Mouse (Mus musculus) hematopoietic stem cell, adult 5-6 weeks (primary cell): ENCODE data around the gene Gna14. TPM values are rescaled to one million over a fixed set of nuclear protein-coding genes. Genes with fewer than 3 reads are reported as not detected.

Source experiments
- ATAC-seq, 2 experiments: fragments of 125-278 bp in 1 of 2; replicated peaks in 1 of 2; 2 replicates each; pipeline ENCODE4 v1.8.0; 2016 to 2017; ENCODE audit warnings: inconsistent platforms in 2 of 2, mild to moderate bottlenecking in 2 of 2, moderate number of reproducible peaks in 2 of 2, low read depth in 1 of 2, moderate TSS enrichment in 1 of 2; ENCODE audit not compliant: low FRiP score in 2 of 2, poor library complexity in 2 of 2, severe bottlenecking in 2 of 2, insufficient read depth in 1 of 2, low TSS enrichment in 1 of 2
- total RNA-seq: library from RNA; stranded (forward); fragments of 172-1452, 232-1000 nt; gene quantifications from 2 replicates; pipeline ENCODE4 v1.2.3, GENCODE M21; 2017

The Gna14 gene
- total RNA-seq = 2.2 and 2.6 TPM in 2 replicates

GRCm38 (mm10) chr19:16435531-16436231 is at the start of gene Gna14:
Gna14 (plus strand) TSS chr19:16435762.
- ATAC-seq = peak; percentile 68 to 82

- ATAC-seq = no peak
These were observed 49.0 kb upstream of the Gna14 start for GRCm38 (mm10) chr19:16386514-16386913.

DNA sequence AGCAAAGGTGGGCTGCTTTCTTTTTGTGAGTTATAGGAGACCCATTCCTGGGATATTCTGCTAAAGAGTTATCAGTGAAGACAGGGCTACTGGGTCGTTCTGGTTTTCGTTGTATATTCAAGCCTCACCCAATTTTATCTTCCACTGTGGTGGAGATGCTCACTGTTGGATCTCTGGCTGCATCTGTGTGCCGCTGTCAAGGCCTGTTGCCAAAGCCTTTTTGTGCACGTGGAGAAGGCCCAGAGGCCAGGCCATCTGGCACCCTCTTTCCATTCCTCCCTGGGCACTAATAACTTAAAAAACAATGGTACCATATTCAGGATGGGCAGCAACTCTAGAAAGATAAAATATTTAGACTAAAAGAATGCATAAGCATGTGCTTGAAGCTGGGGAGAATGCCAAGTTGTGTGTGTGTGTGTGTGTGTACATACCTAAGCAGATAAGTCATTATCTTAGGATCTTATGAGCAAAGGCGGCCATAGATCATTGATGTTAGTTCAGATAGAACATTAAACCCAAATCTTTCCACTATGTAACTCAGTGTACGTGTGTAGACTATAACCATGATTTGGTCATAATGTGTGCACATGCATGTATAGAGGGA is 45.3 kb upstream of the Gna14 start:
- ATAC-seq = no peak

- no peak for ATAC-seq
These were observed 41.2 kb upstream of the Gna14 start for GRCm38 (mm10) chr19:16394381-16394780.

DNA sequence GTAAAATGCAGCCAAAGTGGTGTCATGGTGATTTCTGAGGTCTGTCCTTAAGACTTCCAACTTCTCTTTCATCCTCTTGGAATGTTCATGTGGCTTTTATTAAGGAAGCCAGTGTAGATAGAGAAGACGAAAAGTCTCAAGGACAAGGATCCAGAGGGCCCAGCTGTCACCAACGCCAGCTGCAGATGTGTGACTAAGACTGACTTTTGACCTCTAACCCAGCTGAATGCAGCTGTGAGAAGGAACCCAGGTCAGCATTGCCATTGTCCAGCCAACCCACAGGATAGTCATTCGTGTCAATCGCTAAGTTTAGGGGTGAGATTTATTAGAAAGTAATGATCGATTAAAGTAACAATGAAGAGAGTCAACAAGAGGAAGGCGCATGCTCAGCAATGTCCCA is 32.5 kb upstream of the Gna14 start:
- no peak for ATAC-seq

DNA sequence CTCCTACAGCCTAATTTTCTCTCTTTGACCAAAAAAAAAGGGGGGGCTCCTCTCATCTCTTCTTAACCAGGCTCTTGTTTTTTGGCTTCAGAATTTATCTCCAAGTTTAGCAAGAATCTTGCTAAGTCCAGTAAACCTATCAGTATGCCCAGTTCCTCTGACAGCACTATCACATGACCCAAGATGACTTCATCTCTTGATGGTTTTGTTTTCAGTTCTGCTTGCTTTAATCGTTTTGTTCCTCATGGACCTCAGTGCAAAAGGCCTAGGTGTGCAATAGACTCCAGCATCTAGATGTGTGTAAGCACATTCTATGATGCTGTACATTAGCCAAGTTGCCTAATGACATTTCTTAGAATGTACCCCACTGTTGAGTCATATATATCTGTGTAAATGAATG is 27.8 kb upstream of the Gna14 start:
- no peak for ATAC-seq

DNA sequence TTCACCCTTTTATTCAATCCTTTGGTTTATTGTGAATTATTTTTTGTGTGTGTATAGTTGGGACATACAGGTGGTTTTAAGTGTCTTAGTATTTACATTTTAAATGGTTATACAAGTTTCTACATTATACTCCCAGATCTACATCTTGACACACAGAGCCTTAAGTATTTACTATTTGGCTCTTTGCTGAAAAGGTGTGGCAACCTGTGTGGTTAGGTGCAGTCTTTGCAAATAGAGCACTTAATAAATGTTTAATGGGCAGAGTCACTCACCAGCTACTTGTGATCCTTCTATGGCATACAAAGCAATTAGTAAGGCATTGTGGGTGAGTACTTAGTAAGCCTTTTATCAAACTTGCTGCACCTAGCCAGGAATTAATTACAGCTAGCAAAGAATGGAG is 24.3 kb upstream of the Gna14 start:
- no peak for ATAC-seq

- ATAC-seq = no peak
These were observed 17.4 kb upstream of the Gna14 start for GRCm38 (mm10) chr19:16418086-16418663.

DNA sequence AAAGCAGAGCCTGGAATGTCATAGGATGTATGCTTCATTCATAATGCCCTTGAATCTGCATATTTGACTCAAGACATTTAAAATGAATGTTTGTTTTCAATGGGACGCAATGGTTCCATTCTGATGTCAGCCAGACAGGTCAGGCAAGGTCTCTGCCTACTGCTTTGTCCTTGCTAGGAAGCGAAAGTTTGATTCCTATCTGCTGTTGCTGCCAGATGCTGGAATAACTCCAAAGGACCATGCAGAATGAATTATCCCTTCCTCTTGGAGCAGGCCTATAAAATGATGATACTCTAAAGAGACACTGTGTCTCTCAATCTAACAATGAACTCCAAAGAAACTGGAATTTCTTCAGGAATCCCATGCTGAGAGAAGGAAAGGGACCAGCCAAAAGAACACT is 10.0 kb upstream of the Gna14 start:
- ATAC-seq = no peak

GRCm38 (mm10) chr19:16431368-16431767 is 4.2 kb upstream of the Gna14 start:
- ATAC-seq = no peak

- peak; percentile 33 to 41; a peak in 2 of 4 replicates for ATAC-seq
These were observed 683 bp upstream of the Gna14 start for GRCm38 (mm10) chr19:16434879-16435278.

GRCm38 (mm10) chr19:16436335-16437169 is 990 bp downstream of the Gna14 start:
- 0 out of 4 replicates have a peak, but pooled peaks have one; percentile 13 to 14 for ATAC-seq

- ATAC-seq = no peak
These were observed 1.6 kb downstream of the Gna14 start for GRCm38 (mm10) chr19:16437170-16437483.

DNA sequence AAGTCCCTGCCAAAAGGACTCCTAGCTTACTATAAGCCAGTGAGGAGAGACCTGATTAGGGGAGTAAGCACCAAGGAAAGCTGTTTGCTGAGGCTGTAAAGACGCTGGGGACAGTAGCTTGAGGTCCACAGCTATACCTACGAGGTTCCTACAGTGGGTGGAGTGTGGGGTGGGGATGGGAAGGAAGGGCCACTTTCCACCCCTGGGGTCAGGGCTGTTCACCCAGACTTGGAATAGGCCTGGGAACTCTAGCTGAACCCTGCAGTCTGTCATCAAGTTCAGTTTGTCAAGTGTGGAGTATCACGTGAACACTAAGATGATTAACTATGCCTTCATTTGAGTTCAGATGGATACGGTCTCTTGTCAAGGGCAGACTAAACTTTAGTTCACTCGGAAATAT is 2.3 kb downstream of the Gna14 start:
- ATAC-seq = no peak

DNA sequence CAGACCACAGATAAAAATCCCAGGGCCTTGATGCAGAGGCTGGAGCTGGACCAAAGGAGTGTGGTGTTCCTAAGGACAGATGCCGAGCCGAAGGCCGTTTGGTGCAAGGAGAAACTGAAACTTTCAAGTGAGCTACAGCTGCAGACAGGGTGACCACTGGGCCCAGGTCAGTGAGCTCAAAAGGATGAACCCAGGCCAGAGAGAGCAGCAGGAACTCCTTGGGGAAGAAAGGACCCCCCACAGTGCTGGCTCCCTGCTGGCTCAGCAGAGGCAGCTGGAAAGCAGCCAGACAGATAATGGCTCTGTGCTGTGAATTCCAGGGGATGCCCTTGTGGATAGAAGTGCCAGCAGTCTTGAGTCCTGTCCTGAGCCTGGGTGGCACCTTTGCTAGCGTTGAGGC is 3.7 kb downstream of the Gna14 start:
- no peak for ATAC-seq

DNA sequence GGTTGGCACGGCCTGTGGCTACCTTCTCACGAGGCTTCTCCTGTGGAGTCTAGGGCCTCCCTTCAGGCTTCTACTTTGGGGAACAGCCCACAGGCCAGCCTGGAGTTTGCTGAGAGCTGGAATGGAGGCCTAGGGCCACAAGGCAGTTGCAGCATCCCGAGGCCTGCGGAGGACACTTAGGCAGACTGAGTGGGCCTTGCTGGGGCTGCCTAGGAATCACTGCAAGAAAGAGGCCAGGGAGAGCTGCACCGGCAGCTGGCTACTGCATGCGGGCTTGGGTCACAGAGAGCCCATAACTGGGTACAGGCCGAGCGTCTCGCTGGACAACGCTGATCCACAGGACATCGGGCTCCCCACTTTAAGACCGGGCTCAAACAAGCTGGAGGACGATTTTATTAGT is 4.3 kb downstream of the Gna14 start:
- ATAC-seq = no peak

DNA sequence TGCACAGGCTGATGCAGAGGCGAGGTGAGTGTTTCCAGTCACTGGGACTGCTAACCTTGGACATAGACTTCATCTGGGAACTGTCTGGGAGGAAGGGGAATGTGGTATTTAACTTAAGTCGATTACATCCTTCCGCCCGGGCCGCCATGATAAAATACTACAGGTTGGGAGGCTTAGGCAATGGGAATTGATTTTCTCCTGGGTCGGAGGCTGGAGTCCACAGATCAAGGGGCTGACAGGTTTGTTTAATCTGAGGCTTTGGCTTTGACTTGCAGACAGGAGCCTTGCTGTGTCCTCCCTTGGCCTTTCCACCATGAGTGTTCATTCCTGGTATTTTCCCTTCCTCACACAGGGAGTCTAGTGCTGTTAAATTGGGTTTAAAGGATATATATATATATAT is 5.8 kb downstream of the Gna14 start:
- no peak for ATAC-seq

GRCm38 (mm10) chr19:16443335-16443734 is 7.8 kb downstream of the Gna14 start:
- no peak for ATAC-seq
